Mouse (Mus musculus) lung, postnatal 0 days (tissue): ENCODE data around the gene Bco2.

Experiments used
- CTCF ChIP-seq: IDR thresholded peaks from 2 replicates; pipeline ENCODE4 v1.5.1; 2016; ENCODE audit warnings: antibody characterized with exemption, mild to moderate bottlenecking
- EP300 ChIP-seq: IDR thresholded peaks from 2 replicates; pipeline ENCODE4 v1.6.1; 2016; ENCODE audit warnings: antibody characterized with exemption, mild to moderate bottlenecking, control low read depth

DNA sequence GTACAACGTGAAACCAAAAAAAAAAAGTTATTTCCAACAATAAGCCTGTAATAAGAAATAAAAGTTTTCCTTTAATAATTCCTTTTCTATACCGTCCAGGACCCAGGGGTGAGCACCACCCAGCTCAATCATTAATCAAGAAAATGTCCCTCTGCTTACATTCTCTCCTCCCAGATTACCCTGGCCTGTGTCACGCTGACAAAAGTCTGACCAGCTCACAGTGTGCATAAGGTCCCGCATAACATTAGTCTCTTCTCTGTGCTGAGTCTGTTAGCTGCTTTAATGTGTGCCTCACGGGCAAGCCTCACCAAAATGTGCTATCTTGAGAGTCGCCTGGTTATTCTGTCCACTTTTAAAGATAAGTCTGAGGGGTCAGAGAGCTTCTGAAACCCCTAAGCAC is 49.6 kb downstream of the Bco2 start:
- TF ChIP-seq CTCF = no peak
- no peak for TF ChIP-seq EP300
